Mouse (Mus musculus): ENCODE results near the gene Idi1. TPM values are rescaled to one million over a fixed set of nuclear protein-coding genes. Genes with fewer than 3 reads are reported as not detected.
"Not testable (repeated sequence)": the region's sequence is repeated elsewhere in the genome, so short reads cannot be mapped to it uniquely, and the experiment has no call there.

Gene Idi1
- polyA plus RNA-seq, 1 experiment: 23.9 TPM

DNA sequence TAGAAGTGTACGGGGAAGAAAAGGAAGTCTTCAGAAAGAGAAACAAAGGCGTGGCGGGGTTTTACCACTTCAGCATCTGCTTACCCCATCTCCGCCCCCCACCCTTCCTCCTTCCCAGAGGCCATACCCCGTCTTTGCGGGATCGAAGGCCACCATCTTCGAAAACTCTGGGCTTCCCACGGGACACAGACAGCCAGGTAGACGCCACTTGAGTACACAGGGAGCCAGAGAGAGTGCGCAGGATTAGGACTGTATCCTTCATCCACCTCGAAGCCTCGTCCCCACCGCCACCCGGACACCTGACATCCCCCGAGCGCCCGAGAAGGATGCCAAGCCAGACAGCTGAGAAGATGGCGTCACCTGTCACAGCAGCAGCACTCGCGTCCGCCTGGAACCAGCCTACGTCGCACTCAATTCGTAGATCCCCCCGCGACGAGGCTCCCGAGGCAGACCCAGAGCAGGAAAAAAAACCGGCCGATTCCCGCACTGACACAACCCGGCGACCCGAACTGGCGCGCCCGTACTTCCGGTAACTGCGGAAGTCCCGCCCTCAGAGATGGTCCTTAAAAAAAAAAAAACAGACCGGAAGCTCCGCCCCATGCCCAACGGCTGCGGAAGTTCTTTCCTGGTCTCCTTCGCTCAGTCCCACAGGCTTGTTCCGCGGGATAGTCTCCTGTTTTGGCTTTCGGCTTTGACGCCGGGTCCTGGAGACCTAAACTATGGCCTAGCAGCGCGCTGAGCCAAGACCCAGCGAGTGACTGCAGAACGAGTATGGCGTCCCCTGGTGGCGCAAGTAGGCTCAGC lies 14.6 kb upstream of the Idi1 start:
- TF ChIP-seq CTCF (IDR thresholded peaks at IDR 0.05; ENCODE audit: control insufficient read depth, insufficient read depth, insufficient read length) (peak; percentile 61), MAX (IDR thresholded peaks at IDR 0.05) (no peak)
- H3K79me3 ChIP-seq (ENCODE audit: low read depth): peaks cover 44% of the 10 kb centered on the region

DNA sequence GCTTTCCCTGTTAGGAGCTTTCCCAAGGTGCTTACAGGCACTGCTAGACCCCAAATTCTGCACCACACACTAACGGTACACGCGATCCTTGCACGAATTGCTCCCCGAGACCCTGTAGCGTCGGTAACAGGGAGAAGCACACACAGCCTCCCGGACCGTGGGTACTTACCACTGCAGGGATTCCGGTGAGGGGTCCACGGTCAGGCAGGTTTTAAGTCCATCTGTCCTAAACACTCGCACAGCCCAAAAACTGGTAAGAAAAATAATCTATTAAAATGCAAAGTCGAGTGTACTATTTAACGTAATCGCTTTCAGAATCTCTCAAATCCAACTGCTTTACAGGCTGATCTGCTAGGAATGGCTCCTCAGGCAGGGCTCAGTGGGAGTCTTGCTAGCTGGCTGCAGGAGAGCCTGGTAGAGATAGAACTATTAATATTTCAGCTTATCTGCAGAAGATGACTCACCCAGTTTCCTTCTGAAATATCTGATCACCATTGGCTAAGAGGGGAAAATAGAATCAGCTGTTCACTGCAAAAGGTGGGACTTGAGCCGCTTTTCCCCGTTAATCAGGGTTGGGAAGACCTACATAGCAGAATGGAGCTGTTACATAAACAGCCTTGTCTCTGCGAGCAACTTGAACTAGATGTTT lies 13.9 kb upstream of the Idi1 start, which contains the start of gene Wdr37:
TSS of gene Wdr37 (minus strand) at position 596 of the 649 bp plus-strand sequence.
- H3K4me3 ChIP-seq (ENCODE audit: insufficient read depth, poor library complexity, severe bottlenecking): peak within 1 kb of the TSS; percentile 65
- H3K36me3 ChIP-seq (ENCODE audit: control insufficient read depth, insufficient read depth): peaks cover 6% of the 10 kb centered on the region
- peak within 1 kb of the TSS; percentile 96 for H3ac ChIP-seq (ENCODE audit: control insufficient read depth, insufficient read length, low read depth)
- H3K79me2 ChIP-seq (ENCODE audit: control insufficient read depth, insufficient read depth): peaks cover 44% of the 10 kb centered on the region
- H3K79me3 ChIP-seq (ENCODE audit: low read depth): peaks cover 37% of the 10 kb centered on the region
- no peak for TF ChIP-seq CEBPB (IDR thresholded peaks at IDR 0.05; ENCODE audit: low read depth)
- no peak for TF ChIP-seq MYOD1 (IDR thresholded peaks at IDR 0.05; ENCODE audit: control insufficient read depth, insufficient read length, low read depth)
- TF ChIP-seq FOSL1 (IDR thresholded peaks at IDR 0.05; ENCODE audit: insufficient read depth, low read length, poor library complexity, severe bottlenecking): no peak
- TF ChIP-seq MAX (IDR thresholded peaks at IDR 0.05): no peak
- TF ChIP-seq USF1 (IDR thresholded peaks at IDR 0.05; ENCODE audit: low read depth): no peak
- TF ChIP-seq CTCF (IDR thresholded peaks at IDR 0.05; ENCODE audit: control insufficient read depth, insufficient read depth, insufficient read length): no peak
- no peak for TF ChIP-seq MYOG (IDR thresholded peaks at IDR 0.05; ENCODE audit: control insufficient read depth, extremely low read depth, insufficient read length)
- H3K27me3 ChIP-seq (ENCODE audit: control insufficient read depth, insufficient read depth, insufficient read length): no peaks in the 10 kb centered on the region

More for the DNA sequence above, 14.6 kb upstream of the Idi1 start:
- Histone ChIP-seq H3K79me2 (ENCODE audit: control insufficient read depth, insufficient read depth) (peaks cover 52% of the 10 kb centered on the region), H3K4me3 (ENCODE audit: insufficient read depth, poor library complexity, severe bottlenecking) (peak overlapping the region; percentile 65), H3K27me3 (ENCODE audit: control insufficient read depth, insufficient read depth, insufficient read length) (no peaks in the 10 kb centered on the region), H3K36me3 (ENCODE audit: control insufficient read depth, insufficient read depth) (peaks cover 6% of the 10 kb centered on the region), H3ac (ENCODE audit: control insufficient read depth, insufficient read length, low read depth) (peak overlapping the region; percentile 96)

- Histone ChIP-seq H3K27me3 (ENCODE audit: control insufficient read depth, insufficient read depth, insufficient read length) (no peaks in the 10 kb centered on the region), H3K79me2 (ENCODE audit: control insufficient read depth, insufficient read depth) (peaks cover 21% of the 10 kb centered on the region), H3K36me3 (ENCODE audit: control insufficient read depth, insufficient read depth) (no peaks in the 10 kb centered on the region), H3ac (ENCODE audit: control insufficient read depth, insufficient read length, low read depth) (no peak overlapping the region), H3K79me3 (ENCODE audit: low read depth) (peaks cover 16% of the 10 kb centered on the region), H3K4me3 (ENCODE audit: insufficient read depth, poor library complexity, severe bottlenecking) (no peak overlapping the region)
- TF ChIP-seq CEBPB (IDR thresholded peaks at IDR 0.05; ENCODE audit: low read depth) (peak; percentile 30), MYOD1 (IDR thresholded peaks at IDR 0.05; ENCODE audit: control insufficient read depth, insufficient read length, low read depth) (no peak)
Observed at GRCm38 (mm10) chr13:8873776-8874175, 11.5 kb upstream of the Idi1 start.

DNA sequence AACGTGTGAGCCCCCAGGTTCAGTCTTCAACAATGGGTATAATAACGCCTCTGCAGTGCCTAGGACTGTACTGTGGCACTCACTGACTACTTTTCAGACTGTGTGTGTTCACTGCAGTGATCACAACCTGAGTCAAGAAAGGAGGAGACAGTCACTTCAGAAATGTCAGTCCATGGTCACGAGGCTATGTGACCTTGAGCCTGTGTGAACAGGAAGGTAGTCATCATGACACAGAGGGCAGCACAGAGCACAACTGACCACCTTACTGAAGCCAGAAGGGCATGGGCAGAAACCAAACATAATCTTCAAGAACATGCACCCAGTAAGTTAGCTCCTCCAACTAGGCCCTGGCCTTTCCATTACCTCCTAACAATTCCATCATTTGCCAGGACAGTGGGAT lies 3.7 kb upstream of the Idi1 start:
- Histone ChIP-seq H3K79me2 (ENCODE audit: control insufficient read depth, insufficient read depth) (peaks cover 7% of the 10 kb centered on the region), H3K36me3 (ENCODE audit: control insufficient read depth, insufficient read depth) (no peaks in the 10 kb centered on the region), H3K27me3 (ENCODE audit: control insufficient read depth, insufficient read depth, insufficient read length) (no peaks in the 10 kb centered on the region), H3ac (ENCODE audit: control insufficient read depth, insufficient read length, low read depth) (no peak overlapping the region), H3K79me3 (ENCODE audit: low read depth) (peaks cover 2% of the 10 kb centered on the region), H3K4me3 (ENCODE audit: insufficient read depth, poor library complexity, severe bottlenecking) (no peak overlapping the region)
- TF ChIP-seq FOSL1 (IDR thresholded peaks at IDR 0.05; ENCODE audit: insufficient read depth, low read length, poor library complexity, severe bottlenecking): no peak
- no peak for TF ChIP-seq MAX (IDR thresholded peaks at IDR 0.05)
- TF ChIP-seq CEBPB (IDR thresholded peaks at IDR 0.05; ENCODE audit: low read depth): no peak
- no peak for TF ChIP-seq MYOD1 (IDR thresholded peaks at IDR 0.05; ENCODE audit: control insufficient read depth, insufficient read length, low read depth)
- TF ChIP-seq USF1 (IDR thresholded peaks at IDR 0.05; ENCODE audit: low read depth): no peak
- no peak for TF ChIP-seq CTCF (IDR thresholded peaks at IDR 0.05; ENCODE audit: control insufficient read depth, insufficient read depth, insufficient read length)
- TF ChIP-seq MYOG (IDR thresholded peaks at IDR 0.05; ENCODE audit: control insufficient read depth, extremely low read depth, insufficient read length): no peak

- H3K27me3 ChIP-seq (ENCODE audit: control insufficient read depth, insufficient read depth, insufficient read length); H3ac ChIP-seq (ENCODE audit: control insufficient read depth, insufficient read length, low read depth); H3K79me3 ChIP-seq (ENCODE audit: low read depth); H3K4me3 ChIP-seq (ENCODE audit: insufficient read depth, poor library complexity, severe bottlenecking): not testable (repeated sequence)
- peaks cover 15% of the 10 kb centered on the region for H3K79me2 ChIP-seq (ENCODE audit: control insufficient read depth, insufficient read depth)
- H3K36me3 ChIP-seq (ENCODE audit: control insufficient read depth, insufficient read depth): peaks cover 15% of the 10 kb centered on the region
Observed at GRCm38 (mm10) chr13:8883870-8884269, 1.4 kb upstream of the Idi1 start.

GRCm38 (mm10) chr13:8886185-8886560 lies 872 bp downstream of the Idi1 start:
- peaks cover 28% of the 10 kb centered on the region for H3K36me3 ChIP-seq (ENCODE audit: control insufficient read depth, insufficient read depth)
- H3K79me3 ChIP-seq (ENCODE audit: low read depth): peaks cover 4% of the 10 kb centered on the region
- peaks cover 15% of the 10 kb centered on the region for H3K79me2 ChIP-seq (ENCODE audit: control insufficient read depth, insufficient read depth)
- peak overlapping the region; percentile 83 for H3ac ChIP-seq (ENCODE audit: control insufficient read depth, insufficient read length, low read depth)
- TF ChIP-seq USF1 (IDR thresholded peaks at IDR 0.05; ENCODE audit: low read depth) (no peak), MYOD1 (IDR thresholded peaks at IDR 0.05; ENCODE audit: control insufficient read depth, insufficient read length, low read depth) (no peak), MYOG (IDR thresholded peaks at IDR 0.05; ENCODE audit: control insufficient read depth, extremely low read depth, insufficient read length) (no peak)
- H3K4me3 ChIP-seq (ENCODE audit: insufficient read depth, poor library complexity, severe bottlenecking): peak overlapping the region; percentile 49
- no peaks in the 10 kb centered on the region for H3K27me3 ChIP-seq (ENCODE audit: control insufficient read depth, insufficient read depth, insufficient read length)

Measured in C2C12 (cell line).